Mouse (Mus musculus) left cerebral cortex, adult 18-20 months (tissue): ENCODE results near the gene 5730522E02Rik. TPM values are rescaled to one million over a fixed set of nuclear protein-coding genes. Genes with fewer than 3 reads are reported as not detected.
A peak's percentile ranks its signal among the peaks of the same experiment; 100 is the strongest.
"Not testable (repeated sequence)": the region's sequence is repeated elsewhere in the genome, so short reads cannot be mapped to it uniquely, and the experiment has no call there.

Source experiments
- DNase-seq, 2 experiments: peaks; one replicate each; pipeline ENCODE4 v3.0.0; 2021 to 2022; ENCODE audit warnings: low spot score in 2 of 2, mixed read lengths in 1 of 2
- long read RNA-seq, 2 experiments: library from polyadenylated mRNA; stranded (forward); transcript quantifications; one replicate each; pipeline ENCODE4 v2.0.0; 2021
- total RNA-seq, 2 experiments: library from RNA; stranded (reverse); gene quantifications; 2 replicates each; pipeline ENCODE4 v1.2.3; 2021

Gene 5730522E02Rik
- 10 to 100 TPM; 10.6 to 12.3 TPM for total RNA-seq
- long read RNA-seq, experiment 1, partial matches to known transcripts: 0 of 5 reads
- long read RNA-seq, experiment 1, other reads (novel, unspliced or antisense): 5 of 5 reads
- long read RNA-seq, experiment 2, partial matches to known transcripts: 0 of 1 reads
- long read RNA-seq, experiment 2, other reads (novel, unspliced or antisense): 1 of 1 reads

GRCm38 (mm10) chr11:26210582-26211180, at the start of gene 5730522E02Rik:
Gene 5730522E02Rik (minus strand): TSS chr11:26210763.
- DNase-seq: no peak

- no peak for DNase-seq
These were observed 26.0 kb upstream of the 5730522E02Rik start for GRCm38 (mm10) chr11:26236540-26236939.

GRCm38 (mm10) chr11:26229895-26230294, 19.3 kb upstream of the 5730522E02Rik start:
- no peak for DNase-seq

GRCm38 (mm10) chr11:26213643-26214042, 3.1 kb upstream of the 5730522E02Rik start:
- not testable (repeated sequence) for DNase-seq

GRCm38 (mm10) chr11:26209811-26210581, 567 bp downstream of the 5730522E02Rik start:
- peak; percentile 30 to 50 for DNase-seq

- DNase-seq: no peak
These were observed 7.1 kb downstream of the 5730522E02Rik start for GRCm38 (mm10) chr11:26203466-26203865.

GRCm38 (mm10) chr11:26202842-26203241, 7.7 kb downstream of the 5730522E02Rik start:
- DNase-seq: no peak

- no peak for DNase-seq
These were observed 8.8 kb downstream of the 5730522E02Rik start for GRCm38 (mm10) chr11:26201778-26202097.

GRCm38 (mm10) chr11:26200970-26201777, 9.4 kb downstream of the 5730522E02Rik start:
- DNase-seq: peak; percentile 72

GRCm38 (mm10) chr11:26195468-26195867, 15.1 kb downstream of the 5730522E02Rik start:
- DNase-seq: no peak

GRCm38 (mm10) chr11:26187231-26187967, 23.2 kb downstream of the 5730522E02Rik start:
- DNase-seq: no peak

- no peak for DNase-seq
These were observed 40.0 kb downstream of the 5730522E02Rik start for GRCm38 (mm10) chr11:26170572-26170971.

GRCm38 (mm10) chr11:26167609-26167971, 43.0 kb downstream of the 5730522E02Rik start:
- DNase-seq: no peak

- no peak for DNase-seq
These were observed 43.5 kb downstream of the 5730522E02Rik start for GRCm38 (mm10) chr11:26166966-26167608.

GRCm38 (mm10) chr11:26164651-26165259, 45.8 kb downstream of the 5730522E02Rik start:
- peak in 1 of 2 experiments; percentile 20 for DNase-seq

GRCm38 (mm10) chr11:26161354-26161753, 49.2 kb downstream of the 5730522E02Rik start:
- no peak for DNase-seq

- no peak for DNase-seq
These were observed 51.5 kb downstream of the 5730522E02Rik start for GRCm38 (mm10) chr11:26159033-26159432.

GRCm38 (mm10) chr11:26140024-26140423, 70.5 kb downstream of the 5730522E02Rik start:
- DNase-seq: no peak

GRCm38 (mm10) chr11:26138013-26138412, 72.5 kb downstream of the 5730522E02Rik start:
- no peak for DNase-seq

GRCm38 (mm10) chr11:26130911-26131310, 79.7 kb downstream of the 5730522E02Rik start:
- no peak for DNase-seq
